Mouse (Mus musculus) liver, embryonic 13.5 days (tissue): ENCODE results near the gene Lrrc7. TPM values are rescaled to one million over a fixed set of nuclear protein-coding genes. Genes with fewer than 3 reads are reported as not detected.
A peak's percentile ranks its signal among the peaks of the same experiment; 100 is the strongest.

Experiments
- ATAC-seq: fragments of 200-750 bp; cut with Nextera tagmentation; 2 replicates; pipeline ENCODE4 v1.8.0; 2017; ENCODE audit warnings: low read depth, mild to moderate bottlenecking, moderate number of reproducible peaks, moderate library complexity
- DNase-seq: peaks from one replicate; pipeline ENCODE4 v3.0.0; 2022
- H3K27ac ChIP-seq: fragments of 300-500 bp; sonication (generic); 2 replicates; pipeline ENCODE4 v1.5.1; 2015; ENCODE audit warnings: moderate library complexity, mild to moderate bottlenecking, inconsistent platforms
- H3K27me3 ChIP-seq: fragments of 300-500 bp; sonication (generic); 2 replicates; pipeline ENCODE4 v1.6.1; 2015; ENCODE audit warnings: mild to moderate bottlenecking, inconsistent platforms
- H3K36me3 ChIP-seq: fragments of 300-500 bp; sonication (generic); 2 replicates; pipeline ENCODE4 v1.6.1; 2015; ENCODE audit warnings: mild to moderate bottlenecking, inconsistent platforms
- H3K4me1 ChIP-seq: fragments of 300-500 bp; sonication (generic); replicated peaks from 2 replicates; pipeline ENCODE4 v1.6.1; 2015; ENCODE audit warnings: inconsistent platforms
- H3K4me2 ChIP-seq: fragments of 300-500 bp; sonication (generic); 2 replicates; pipeline ENCODE4 v1.6.1; 2015; ENCODE audit warnings: inconsistent platforms, mild to moderate bottlenecking, moderate library complexity
- H3K4me3 ChIP-seq: fragments of 300-500 bp; sonication (generic); replicated peaks from 2 replicates; pipeline ENCODE4 v1.5.1; 2015; ENCODE audit warnings: mild to moderate bottlenecking, inconsistent platforms
- H3K9ac ChIP-seq: fragments of 300-500 bp; sonication (generic); 2 replicates; pipeline ENCODE4 v1.6.1; 2015; ENCODE audit warnings: mild to moderate bottlenecking, inconsistent platforms
- H3K9me3 ChIP-seq: fragments of 300-500 bp; sonication (generic); replicated peaks from 2 replicates; pipeline ENCODE4 v1.6.1; 2016; ENCODE audit warnings: inconsistent platforms
- WGBS: fragments of 180-500 bp; shearing (Covaris S2); methylation state at CpG from one replicate; pipeline ENCODE4 v1.1.7; 2015; ENCODE audit not compliant: insufficient replicate concordance; 5-methylcytosine and 5-hydroxymethylcytosine counted together
- polyA plus RNA-seq: library from polyadenylated mRNA; unstranded; fragments of >200 nt; fragmentation: Nextera tagmentation; extraction: Ambion mirVana; gene quantifications from 2 replicates; pipeline ENCODE4 v1.2.1, GENCODE M21; 2015

Gene Lrrc7
- polyA plus RNA-seq, 1 experiment from 2014 or later = 0.05 TPM

DNA sequence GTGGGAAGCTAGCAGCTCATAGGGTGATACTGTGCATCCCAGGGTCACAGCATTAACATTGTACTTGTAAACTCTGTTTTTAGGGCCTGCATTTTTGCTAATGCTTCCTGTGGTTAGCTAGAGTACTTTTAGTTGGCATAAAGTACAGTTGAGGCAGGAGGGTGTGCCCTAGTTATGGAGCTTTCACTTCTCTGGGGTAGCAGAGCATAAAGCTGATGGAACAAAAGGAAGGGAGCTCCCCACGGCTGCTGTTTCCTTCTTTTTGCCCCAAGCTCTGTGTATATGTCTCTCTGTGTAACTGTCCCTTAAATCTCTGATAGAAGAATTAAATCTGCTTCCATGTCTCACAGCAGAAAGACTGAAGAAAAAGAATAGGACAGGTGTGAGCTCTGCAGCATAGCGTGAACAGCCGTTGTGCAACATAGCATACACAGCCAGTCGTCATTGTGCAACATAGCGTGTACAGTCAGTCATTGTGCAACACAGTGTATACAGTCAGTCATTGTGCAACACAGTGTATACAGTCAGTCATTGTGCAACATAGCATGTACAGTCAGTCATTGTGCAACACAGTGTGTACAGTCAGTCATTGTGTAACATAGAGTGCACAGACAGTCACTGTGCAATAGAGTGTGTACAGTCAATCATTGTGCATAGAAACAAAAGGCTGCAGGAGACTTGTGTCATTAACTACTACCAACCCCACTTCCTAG, 500.1 kb downstream of the Lrrc7 start:
- 79% methylated on average over 5 of the region's 5 CpGs for WGBS
- no peaks in the 10 kb centered on the region for H3K9me3 ChIP-seq
- H3K4me3 ChIP-seq = no peak overlapping the region
- H3K4me2 ChIP-seq = no peak overlapping the region
- peaks cover 56% of the 10 kb centered on the region for H3K36me3 ChIP-seq
- no peak overlapping the region for H3K9ac ChIP-seq
- H3K27me3 ChIP-seq = no peaks in the 10 kb centered on the region
- H3K4me1 ChIP-seq = no peaks in the 10 kb centered on the region
- ATAC-seq (peak; percentile 74), DNase-seq (no peak)
- peak overlapping the region; percentile 47 for H3K27ac ChIP-seq

DNA sequence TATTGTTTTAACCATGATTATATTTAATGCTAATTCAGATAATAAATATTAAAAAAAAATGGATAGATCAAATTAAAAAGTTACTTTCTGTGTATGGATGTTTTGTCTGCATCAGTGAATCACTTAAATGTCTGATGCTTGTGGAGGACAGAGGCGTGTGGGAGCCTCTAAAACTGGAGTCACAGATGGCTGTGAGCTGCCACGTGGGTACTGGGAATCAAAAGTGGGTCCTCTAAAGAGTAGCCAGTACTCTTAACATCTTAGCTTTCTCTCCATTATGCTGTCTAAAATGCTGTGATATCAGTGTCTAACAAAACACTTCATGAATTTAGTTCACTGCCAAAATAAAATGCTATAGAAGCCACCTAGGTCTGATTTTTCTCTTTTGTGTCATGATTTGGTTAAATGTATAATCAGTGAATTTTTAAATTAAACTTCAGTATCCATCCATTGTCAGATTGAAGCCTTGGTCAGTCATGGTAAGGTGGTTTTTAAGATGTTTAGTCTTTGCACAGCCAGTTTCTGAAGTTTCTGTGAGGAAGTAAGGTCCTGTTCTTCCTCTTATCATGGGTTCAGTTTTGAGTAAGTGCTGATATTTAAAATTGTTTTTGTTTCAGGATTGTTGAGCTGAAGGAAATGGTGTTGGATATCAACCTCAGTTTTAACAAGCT, 501.3 kb downstream of the Lrrc7 start:
- Histone ChIP-seq H3K4me2 (no peak overlapping the region), H3K27me3 (no peaks in the 10 kb centered on the region), H3K9ac (no peak overlapping the region), H3K27ac (no peak overlapping the region), H3K4me1 (no peaks in the 10 kb centered on the region), H3K4me3 (no peak overlapping the region), H3K9me3 (no peaks in the 10 kb centered on the region), H3K36me3 (peaks cover 66% of the 10 kb centered on the region)
- WGBS = 74% methylated on average over 2 of the region's 2 CpGs
- DNase-seq (no peak), ATAC-seq (no peak)

DNA sequence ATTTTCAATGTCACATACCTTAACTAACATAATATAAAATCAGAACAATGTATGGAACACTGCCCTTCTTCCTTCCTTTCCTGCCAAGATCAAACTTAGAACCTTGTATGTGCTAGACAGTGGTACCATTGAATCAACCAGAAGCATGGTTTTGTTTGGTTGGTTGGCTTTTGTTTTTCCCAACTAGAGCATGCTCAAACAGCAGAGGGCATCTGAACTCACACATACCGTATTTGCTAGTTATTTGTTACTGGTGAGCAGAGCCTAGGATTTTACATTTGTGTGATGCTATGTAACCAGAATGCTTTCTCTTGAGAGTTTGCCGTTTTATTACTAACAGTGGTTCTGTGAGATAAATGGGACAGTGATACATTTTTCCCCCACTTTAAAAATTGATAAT, 512.5 kb downstream of the Lrrc7 start:
- ATAC-seq = no peak
- H3K9me3 ChIP-seq = no peaks in the 10 kb centered on the region
- no peaks in the 10 kb centered on the region for H3K4me1 ChIP-seq
- H3K36me3 ChIP-seq = peaks cover 32% of the 10 kb centered on the region
- DNase-seq = no peak
- H3K4me2 ChIP-seq = no peak overlapping the region
- 81% methylated on average over 2 of the region's 2 CpGs for WGBS
- H3K27ac ChIP-seq = no peak overlapping the region
- no peak overlapping the region for H3K4me3 ChIP-seq
- H3K9ac ChIP-seq = no peak overlapping the region
- H3K27me3 ChIP-seq = no peaks in the 10 kb centered on the region

DNA sequence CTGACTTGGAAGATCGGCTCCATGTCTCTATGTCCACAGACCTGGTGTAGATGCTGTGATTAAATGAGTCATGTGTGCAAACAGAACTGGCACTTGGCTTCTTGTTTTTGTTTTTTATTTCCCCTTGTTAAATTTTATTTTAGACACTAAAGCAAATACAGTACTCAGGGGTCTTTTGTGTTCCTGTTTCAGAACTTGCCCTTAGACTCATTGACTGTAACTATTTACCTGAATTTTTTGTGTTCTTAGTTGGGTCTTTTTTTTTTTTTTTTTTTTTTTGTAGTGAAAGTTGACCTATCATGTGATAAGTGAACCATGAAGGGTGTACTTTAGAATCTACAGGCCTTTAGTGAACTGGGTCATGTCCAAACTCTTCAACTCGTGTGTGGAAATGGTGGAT, 521.3 kb downstream of the Lrrc7 start:
- Histone ChIP-seq H3K4me2 (no peak overlapping the region), H3K4me1 (peaks cover 17% of the 10 kb centered on the region), H3K9ac (no peak overlapping the region), H3K27ac (no peak overlapping the region), H3K9me3 (no peaks in the 10 kb centered on the region), H3K4me3 (no peak overlapping the region), H3K36me3 (peaks cover 3% of the 10 kb centered on the region; the same call in 1 of the 2 replicates), H3K27me3 (no peaks in the 10 kb centered on the region)
- no peak for ATAC-seq
- 78% methylated on average over 2 of the region's 2 CpGs for WGBS
- DNase-seq = no peak

DNA sequence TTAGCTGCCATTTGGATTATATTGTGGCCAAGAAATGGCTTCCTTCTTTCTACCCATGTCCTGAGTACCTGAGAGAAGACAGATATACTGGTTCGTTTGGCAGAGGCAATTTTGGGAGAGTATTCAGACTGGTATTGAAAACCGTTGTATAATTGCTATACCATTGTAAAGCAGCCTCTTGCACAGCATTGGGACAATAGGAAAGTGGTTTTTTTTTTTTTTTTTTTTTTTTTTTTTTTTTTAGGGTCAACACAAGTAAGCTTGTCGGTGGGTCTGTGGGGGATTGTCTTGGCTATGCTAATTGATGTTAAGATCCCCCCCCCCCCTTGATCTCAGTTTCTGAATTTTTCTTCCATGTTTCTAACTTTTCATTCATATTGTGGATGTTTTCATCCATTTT, 523.9 kb downstream of the Lrrc7 start:
- WGBS = 74% methylated on average over 3 of the region's 3 CpGs
- H3K4me2 ChIP-seq = peak overlapping the region; percentile 56

DNA sequence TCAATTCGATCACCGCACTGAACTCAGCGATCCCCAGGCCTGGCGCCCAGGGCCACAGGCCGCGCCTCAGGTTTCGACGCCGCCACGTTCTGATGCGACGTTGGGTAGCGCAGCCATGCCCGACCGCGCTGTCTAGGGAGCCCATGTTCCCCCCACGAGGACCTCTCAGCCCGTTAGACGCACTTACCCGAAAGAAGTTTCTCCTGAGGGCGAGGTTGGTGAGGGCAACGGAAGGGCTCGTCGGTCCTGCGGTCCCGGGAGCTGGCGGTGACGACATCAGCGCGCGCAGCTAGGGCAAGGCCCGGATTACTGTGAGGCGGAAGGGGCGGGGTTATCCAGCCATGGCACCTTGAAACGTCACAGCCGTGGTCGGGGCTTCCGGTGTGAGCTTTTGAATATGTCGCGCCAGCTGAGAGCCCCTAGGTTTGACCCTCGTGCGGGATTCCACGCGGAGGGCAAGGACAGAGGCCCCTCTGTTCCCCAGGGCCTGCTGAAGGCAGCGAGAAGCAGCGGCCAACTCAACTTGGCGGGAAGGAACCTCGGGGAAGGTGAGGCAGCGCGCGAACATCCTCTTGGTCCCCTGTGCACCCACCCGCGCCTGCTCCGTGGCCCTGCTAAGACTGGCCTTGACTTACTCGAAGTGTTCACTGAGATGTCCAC, 525.6 kb downstream of the Lrrc7 start, which contains the start of the genes Srsf11 and Lrrc40:
Srsf11 (minus strand) TSS at position 311 of the 660 bp plus-strand sequence.
Lrrc40 (plus strand) TSS at position 334 of the 660 bp plus-strand sequence.
- DNase-seq (peak; percentile 93), ATAC-seq (peak; percentile 92)
- H3K4me3 ChIP-seq = peak within 1 kb of the TSS; percentile 88
- H3K4me1 ChIP-seq = peaks cover 44% of the 10 kb centered on the region
- H3K27ac ChIP-seq = peak within 1 kb of the TSS; percentile 89
- H3K4me2 ChIP-seq = peak within 1 kb of the TSS; percentile 87
- H3K36me3 ChIP-seq = no peaks in the 10 kb centered on the region
- no peaks in the 10 kb centered on the region for H3K9me3 ChIP-seq
- WGBS = under 1% methylated on average over 55 of the region's 55 CpGs
- H3K9ac ChIP-seq = peak within 1 kb of the TSS; percentile 91
- H3K27me3 ChIP-seq = no peaks in the 10 kb centered on the region

More for the DNA sequence above, 523.9 kb downstream of the Lrrc7 start:
- Histone ChIP-seq H3K9ac (no peak overlapping the region), H3K27me3 (no peaks in the 10 kb centered on the region), H3K36me3 (no peaks in the 10 kb centered on the region), H3K4me3 (peak overlapping the region; percentile 88), H3K9me3 (no peaks in the 10 kb centered on the region), H3K4me1 (peaks cover 33% of the 10 kb centered on the region), H3K27ac (no peak overlapping the region)
- DNase-seq (no peak), ATAC-seq (no peak)

DNA sequence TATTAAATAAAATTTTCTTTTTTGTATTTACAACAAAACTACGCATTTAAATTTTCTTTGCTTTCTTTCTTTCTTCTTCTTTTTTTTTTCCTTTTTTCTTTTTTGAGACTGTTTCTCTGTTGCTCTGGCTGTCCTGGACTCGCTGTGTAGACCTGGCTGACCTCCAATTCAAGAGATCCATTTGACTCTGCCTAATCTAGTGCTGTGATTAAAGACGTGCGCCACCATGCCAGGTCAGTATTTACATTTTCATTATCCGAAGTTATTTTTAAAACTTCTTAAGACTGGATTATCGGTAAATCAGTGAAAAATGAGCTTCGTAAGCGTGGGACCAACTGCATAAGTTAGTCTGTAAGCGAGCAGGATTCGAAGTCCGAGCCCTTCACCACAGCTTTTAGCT, 526.2 kb downstream of the Lrrc7 start:
- Histone ChIP-seq H3K4me2 (peak overlapping the region; percentile 87), H3K27me3 (no peaks in the 10 kb centered on the region), H3K27ac (peak overlapping the region; percentile 89), H3K36me3 (no peaks in the 10 kb centered on the region), H3K9ac (peak overlapping the region; percentile 91), H3K9me3 (no peaks in the 10 kb centered on the region), H3K4me1 (peaks cover 44% of the 10 kb centered on the region), H3K4me3 (peak overlapping the region; percentile 88)
- no peak for ATAC-seq
- no peak for DNase-seq
- WGBS = under 1% methylated on average over 11 of the region's 11 CpGs
